Mouse (Mus musculus) heart, postnatal 0 days (tissue): ENCODE measurements around the gene Rtl5. TPM values are rescaled to one million over a fixed set of nuclear protein-coding genes. Genes with fewer than 3 reads are reported as not detected.
A peak's percentile ranks its signal among the peaks of the same experiment; 100 is the strongest.

ENCODE experiments used
- ATAC-seq: fragments of 200-750 bp; cut with Nextera tagmentation; 2 replicates; pipeline ENCODE4 v1.8.0; 2017; ENCODE audit warnings: low read depth, moderate number of reproducible peaks, moderate library complexity; ENCODE audit not compliant: insufficient read depth
- DNase-seq: peaks from one replicate; pipeline ENCODE4 v3.0.0-alpha.2; 2016; ENCODE audit warnings: low spot score
- H3K27ac ChIP-seq: fragments of 300-500 bp; sonication (generic); 2 replicates; pipeline ENCODE4 v1.5.1; 2014; ENCODE audit warnings: low read depth, mild to moderate bottlenecking
- H3K27me3 ChIP-seq: fragments of 300-500 bp; sonication (generic); 2 replicates; pipeline ENCODE4 v1.6.1; 2014; ENCODE audit warnings: low read length, mixed read lengths; ENCODE audit not compliant: control insufficient read depth, insufficient read depth
- H3K36me3 ChIP-seq: fragments of 300-500 bp; sonication (generic); replicated peaks from 2 replicates; pipeline ENCODE4 v1.6.1; 2014; ENCODE audit warnings: low read length, mixed read lengths; ENCODE audit not compliant: control insufficient read depth, insufficient read depth
- H3K4me1 ChIP-seq: fragments of 300-500 bp; sonication (generic); 2 replicates; pipeline ENCODE4 v1.6.1; 2014; ENCODE audit warnings: antibody characterized with exemption; ENCODE audit not compliant: control insufficient read depth, insufficient read depth
- H3K4me2 ChIP-seq: fragments of 300-500 bp; sonication (generic); 2 replicates; pipeline ENCODE4 v1.6.1; 2014; ENCODE audit warnings: low read depth, mild to moderate bottlenecking, low read length, moderate library complexity
- H3K4me3 ChIP-seq: fragments of 300-500 bp; sonication (generic); 2 replicates; pipeline ENCODE4 v1.5.1; 2014; ENCODE audit warnings: low read depth, low read length
- H3K9ac ChIP-seq: fragments of 300-500 bp; sonication (generic); replicated peaks from 2 replicates; pipeline ENCODE4 v1.6.1; 2014; ENCODE audit warnings: low read depth, low read length, mixed read lengths
- H3K9me3 ChIP-seq: fragments of 300-500 bp; sonication (generic); replicated peaks from 2 replicates; pipeline ENCODE4 v1.6.1; 2016; ENCODE audit warnings: low read length; ENCODE audit not compliant: control insufficient read depth
- CTCF ChIP-seq: IDR thresholded peaks from 2 replicates; pipeline ENCODE4 v1.5.1; 2016; ENCODE audit warnings: antibody characterized with exemption, control low read depth, low read depth
- EP300 ChIP-seq: IDR thresholded peaks from 2 replicates; pipeline ENCODE4 v1.6.1; 2016; ENCODE audit warnings: antibody characterized with exemption, low read depth
- WGBS: fragments of 180-500 bp; shearing (Covaris S2); extraction: QIAGEN DNeasy Blood & Tissue Kit; methylation state at CpG from one replicate; pipeline ENCODE4 v1.1.7; 2014; 5-methylcytosine and 5-hydroxymethylcytosine counted together
- polyA plus RNA-seq: library from polyadenylated mRNA; unstranded; fragments of >200 nt; fragmentation: Nextera tagmentation; extraction: Ambion mirVana; gene quantifications from 2 replicates; pipeline ENCODE4 v1.2.1, GENCODE M21; 2015
- total RNA-seq: library from RNA; depleted of rRNA; stranded (reverse); fragments of >200 nt; gene quantifications from 2 replicates; pipeline ENCODE4 v1.2.3, GENCODE M21; 2014; ENCODE audit warnings: low replicate concordance

The Rtl5 gene
- total and polyA plus RNA-seq, 2 experiments from 2014 or later = 0.04 to 0.59 TPM

- no peak for TF ChIP-seq CTCF
- TF ChIP-seq EP300 = no peak
- no peaks in the 10 kb centered on the region for H3K9me3 ChIP-seq
- H3K27ac ChIP-seq = no peak overlapping the region
- H3K4me2 ChIP-seq = no peak overlapping the region
- DNase-seq = no peak
- H3K36me3 ChIP-seq = 0 out of 2 replicates have a peak, but pooled peaks cover 8% of the 10 kb centered on the region
- no peak for ATAC-seq
- no peaks in the 10 kb centered on the region for H3K27me3 ChIP-seq
- H3K9ac ChIP-seq = no peak overlapping the region
- 85% methylated on average over 13 of the region's 14 CpGs for WGBS
- H3K4me3 ChIP-seq = no peak overlapping the region
- H3K4me1 ChIP-seq = no peaks in the 10 kb centered on the region
These were observed 2.7 kb upstream of the Rtl5 start for GRCm38 (mm10) chrX:102073605-102074325.

- no peak for DNase-seq
- no peak for TF ChIP-seq CTCF
- TF ChIP-seq EP300 = no peak
- 27% methylated on average over 2 of the region's 2 CpGs for WGBS
These were observed 413 bp upstream of the Rtl5 start for GRCm38 (mm10) chrX:102071517-102071916.

DNA sequence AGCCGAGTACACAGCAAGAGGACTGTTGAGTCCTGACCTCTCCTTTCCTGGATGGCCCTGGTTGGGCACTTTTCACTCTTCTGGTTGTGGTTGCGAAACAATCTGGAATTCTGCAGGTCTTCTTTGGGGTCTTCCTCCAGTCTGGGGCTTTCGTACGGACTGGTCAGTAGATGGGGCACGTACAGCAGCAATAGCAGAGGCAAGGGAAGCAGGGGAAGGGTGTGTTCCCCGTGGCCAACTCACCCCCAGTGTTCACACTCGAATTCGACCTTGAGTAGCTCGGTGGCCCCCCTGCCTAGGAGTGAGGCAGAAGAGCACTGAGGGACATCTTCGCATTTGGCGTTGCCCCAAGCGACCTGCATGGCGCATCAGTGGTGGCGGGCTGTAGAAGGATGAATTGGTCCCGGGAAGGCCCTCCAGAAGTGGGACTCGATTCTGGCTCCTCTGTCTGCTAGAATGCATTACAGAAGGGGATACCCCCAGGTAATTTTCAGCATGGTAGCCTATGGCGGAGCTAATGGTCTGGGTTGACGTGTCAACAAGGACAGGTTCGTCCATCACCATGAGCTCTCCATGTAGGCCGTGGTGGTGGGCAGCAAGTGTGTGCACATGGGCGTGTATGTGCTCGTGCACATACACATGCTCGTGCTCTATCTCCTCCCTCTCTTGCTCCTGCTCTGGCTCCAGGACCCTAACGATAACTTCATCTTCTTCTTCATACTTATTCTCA, 2.1 kb downstream of the Rtl5 start:
- DNase-seq (no peak), ATAC-seq (no peak)
- no peak overlapping the region for H3K27ac ChIP-seq
- no peaks in the 10 kb centered on the region for H3K36me3 ChIP-seq
- TF ChIP-seq EP300 (no peak), CTCF (no peak)
- no peaks in the 10 kb centered on the region for H3K27me3 ChIP-seq
- H3K4me3 ChIP-seq = no peak overlapping the region
- H3K9ac ChIP-seq = no peak overlapping the region
- no peaks in the 10 kb centered on the region for H3K9me3 ChIP-seq
- H3K4me1 ChIP-seq = no peaks in the 10 kb centered on the region
- WGBS = 86% methylated on average over 24 of the region's 24 CpGs
- no peak overlapping the region for H3K4me2 ChIP-seq

More at GRCm38 (mm10) chrX:102071517-102071916, 413 bp upstream of the Rtl5 start:
- no peaks in the 10 kb centered on the region for H3K27me3 ChIP-seq
- no peak overlapping the region for H3K9ac ChIP-seq
- H3K36me3 ChIP-seq = no peaks in the 10 kb centered on the region
- peak overlapping the region; percentile 46; the same call in 1 of the 2 replicates for H3K4me3 ChIP-seq
- ATAC-seq = no peak
- H3K9me3 ChIP-seq = no peaks in the 10 kb centered on the region
- no peaks in the 10 kb centered on the region for H3K4me1 ChIP-seq
- no peak overlapping the region for H3K27ac ChIP-seq
- H3K4me2 ChIP-seq = peak overlapping the region; percentile 74

DNA sequence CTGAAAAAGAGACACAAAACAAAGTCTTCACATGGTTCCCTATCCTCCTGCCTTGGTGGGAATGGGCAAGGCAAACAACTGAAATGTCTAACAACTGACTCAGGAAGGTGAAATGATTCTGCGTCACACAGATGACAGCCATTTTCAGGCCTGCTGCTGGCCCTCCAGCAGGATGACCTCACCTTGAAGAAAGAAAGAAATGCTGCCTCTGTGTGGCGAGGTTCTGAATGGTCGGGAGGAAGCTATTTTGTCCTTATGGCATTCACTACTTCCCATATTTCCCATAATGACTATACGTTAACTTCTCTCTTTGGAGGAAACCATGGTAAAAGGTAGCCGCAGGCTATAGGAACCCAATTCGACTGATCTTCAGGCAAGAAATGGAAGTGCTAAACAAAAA, 4.0 kb downstream of the Rtl5 start:
- no peak overlapping the region for H3K27ac ChIP-seq
- TF ChIP-seq EP300 (no peak), CTCF (peak; percentile 15; the same call in 1 of the 2 replicates)
- H3K4me1 ChIP-seq = no peaks in the 10 kb centered on the region
- H3K36me3 ChIP-seq = no peaks in the 10 kb centered on the region
- H3K4me2 ChIP-seq = no peak overlapping the region
- no peak for ATAC-seq
- H3K9me3 ChIP-seq = no peaks in the 10 kb centered on the region
- H3K4me3 ChIP-seq = no peak overlapping the region
- WGBS = 71% methylated on average over 6 of the region's 6 CpGs
- no peak overlapping the region for H3K9ac ChIP-seq
- no peaks in the 10 kb centered on the region for H3K27me3 ChIP-seq
- DNase-seq = no peak

DNA sequence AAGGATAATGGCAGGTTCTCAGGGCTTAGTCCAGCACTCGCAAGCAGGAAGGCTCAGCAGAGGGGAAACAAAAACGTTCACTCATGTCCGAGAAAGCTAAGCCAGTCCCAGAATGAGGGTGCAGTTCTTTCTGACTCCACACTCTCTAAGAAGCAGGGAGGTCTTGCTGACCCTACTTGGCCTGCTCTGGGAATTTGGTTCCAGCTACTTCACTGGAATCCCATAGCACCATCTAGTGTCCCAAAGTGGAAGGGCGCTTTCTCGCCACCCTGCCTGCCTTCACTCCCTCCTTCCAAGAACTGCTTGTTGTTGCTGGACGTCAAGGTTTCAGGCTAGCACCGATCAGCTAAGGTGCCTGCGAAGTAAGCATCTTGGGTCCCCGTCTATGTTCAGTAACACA, 5.0 kb downstream of the Rtl5 start:
- WGBS = 20% methylated on average over 9 of the region's 9 CpGs
- no peak for TF ChIP-seq EP300
- peak; percentile 82 for TF ChIP-seq CTCF
- H3K9me3 ChIP-seq = no peaks in the 10 kb centered on the region
- H3K27me3 ChIP-seq = no peaks in the 10 kb centered on the region
- H3K27ac ChIP-seq = no peak overlapping the region
- H3K4me1 ChIP-seq = no peaks in the 10 kb centered on the region
- no peak overlapping the region for H3K9ac ChIP-seq
- peak; percentile 41 for DNase-seq
- no peak; the same call in 1 of the 2 replicates for ATAC-seq
- H3K4me2 ChIP-seq = no peak overlapping the region
- H3K36me3 ChIP-seq = no peaks in the 10 kb centered on the region
- no peak overlapping the region for H3K4me3 ChIP-seq
